Mouse (Mus musculus): ENCODE measurements around the gene Wbp2. TPM values are rescaled to one million over a fixed set of nuclear protein-coding genes. Genes with fewer than 3 reads are reported as not detected.

The Wbp2 gene
- polyA plus RNA-seq, 1 experiment from 2014 or later = 115 TPM

DNA sequence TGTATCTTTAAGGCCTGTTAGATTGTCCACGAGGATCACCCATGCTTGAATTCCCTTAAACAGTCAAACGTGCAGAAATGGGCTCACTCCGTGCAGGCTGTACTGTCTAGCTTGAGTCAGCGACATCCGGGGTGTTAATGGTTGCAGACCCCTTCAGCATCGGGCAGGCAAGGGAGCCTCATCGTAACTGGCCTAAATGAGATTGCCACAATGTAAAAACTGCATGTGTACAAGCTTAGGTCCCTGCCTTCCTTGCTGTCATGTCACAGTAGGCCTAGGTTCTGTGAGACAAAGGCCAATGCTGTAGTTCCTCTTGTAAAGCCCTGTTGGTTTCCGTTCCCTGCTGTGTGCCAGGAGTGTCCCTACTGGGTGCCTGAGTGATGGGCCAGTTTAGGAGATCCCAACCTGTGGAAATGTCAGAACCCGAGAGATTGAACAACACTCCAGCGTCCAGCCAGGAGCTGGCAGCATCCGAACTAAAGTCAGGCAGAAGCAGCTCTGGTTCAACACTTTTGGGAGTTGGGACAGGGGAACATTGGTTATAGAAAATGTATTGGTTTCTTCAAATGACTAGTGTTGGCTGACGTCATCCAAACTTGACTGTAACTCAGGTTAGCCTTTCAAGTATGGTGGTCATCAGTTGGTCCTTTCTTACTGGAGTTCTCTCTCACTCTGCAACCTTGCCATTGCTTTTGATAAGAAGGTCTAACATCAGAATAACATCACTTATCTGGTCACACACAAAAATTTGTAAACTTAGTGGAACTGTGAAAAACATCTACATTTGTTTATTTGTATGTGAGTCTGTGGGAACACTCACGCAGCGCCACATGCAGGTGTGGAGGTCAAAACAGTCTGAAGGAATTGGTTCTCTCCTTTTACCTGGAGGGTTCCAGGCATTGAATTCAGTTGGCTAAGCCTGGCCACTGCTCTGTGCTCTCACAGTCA, 55.6 kb downstream of the Wbp2 start:
- Histone ChIP-seq H3K4me3 (peak overlapping the region; percentile 64), H3K4me1 (peaks cover 30% of the 10 kb centered on the region), H3K4me2 (peak overlapping the region; percentile 88), H3K9me3 (replicated peaks) (no peaks in the 10 kb centered on the region), H3K27ac (peak overlapping the region; percentile 99), H3K36me3 (ENCODE audit: poor library complexity, severe bottlenecking) (peaks cover 5% of the 10 kb centered on the region; the same call in 1 of the 2 replicates), H3K27me3 (peaks cover 3% of the 10 kb centered on the region; the same call in 1 of the 2 replicates), H3K9ac (peak overlapping the region; percentile 81)
- WGBS = 28% methylated on average over 14 of the region's 14 CpGs
- peak; percentile 28 for ATAC-seq

DNA sequence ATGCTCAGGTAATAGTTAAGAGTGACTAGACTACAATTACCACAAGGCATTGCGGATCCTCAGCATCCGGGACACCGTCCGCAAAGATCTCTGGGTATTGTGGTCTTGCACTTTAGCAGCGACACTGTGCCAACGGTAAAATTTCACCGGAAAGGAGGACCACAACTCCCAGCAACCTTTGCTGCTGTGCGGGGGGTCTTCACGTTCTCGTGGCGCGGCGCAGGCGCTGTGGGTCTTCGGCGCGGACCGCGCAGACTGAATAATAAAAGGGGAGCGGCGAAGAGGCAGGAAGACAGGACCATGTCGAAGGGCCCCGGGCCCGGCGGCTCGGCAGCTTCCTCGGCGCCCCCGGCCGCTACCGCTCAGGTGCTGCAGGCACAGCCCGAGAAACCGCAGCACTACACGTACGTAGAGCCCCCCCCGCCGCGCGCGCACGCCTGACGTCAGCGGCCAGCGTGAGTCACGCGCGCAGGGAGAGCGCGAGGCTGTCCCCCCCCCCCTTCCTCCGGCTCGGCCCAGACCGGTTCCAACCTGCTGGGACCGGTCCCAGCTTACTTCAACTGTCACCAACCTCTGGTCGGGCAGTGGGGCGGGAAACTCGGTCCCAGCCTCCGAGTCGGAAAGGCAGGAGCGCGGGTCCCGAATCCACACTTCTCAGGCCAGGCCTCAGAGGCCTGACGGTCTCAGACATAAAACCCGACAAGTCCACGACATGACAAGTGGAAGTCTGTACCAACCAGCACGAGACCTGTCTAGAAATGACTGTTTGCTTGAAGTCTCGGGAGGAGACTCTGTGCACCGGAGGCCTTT, 56.5 kb downstream of the Wbp2 start, which contains the start of gene Unk:
Gene Unk (plus strand): TSS at position 235 of the 810 bp plus-strand sequence.
- under 1% methylated on average over 63 of the region's 67 CpGs for WGBS
- Histone ChIP-seq H3K4me3 (peak within 1 kb of the TSS; percentile 64), H3K27ac (peak within 1 kb of the TSS; percentile 99), H3K4me2 (peak within 1 kb of the TSS; percentile 88), H3K9ac (peak within 1 kb of the TSS; percentile 81), H3K27me3 (peaks cover 3% of the 10 kb centered on the region; the same call in 1 of the 2 replicates), H3K36me3 (ENCODE audit: poor library complexity, severe bottlenecking) (peaks cover 5% of the 10 kb centered on the region; the same call in 1 of the 2 replicates), H3K9me3 (replicated peaks) (no peaks in the 10 kb centered on the region), H3K4me1 (peaks cover 30% of the 10 kb centered on the region)
- ATAC-seq = peak; percentile 95

DNA sequence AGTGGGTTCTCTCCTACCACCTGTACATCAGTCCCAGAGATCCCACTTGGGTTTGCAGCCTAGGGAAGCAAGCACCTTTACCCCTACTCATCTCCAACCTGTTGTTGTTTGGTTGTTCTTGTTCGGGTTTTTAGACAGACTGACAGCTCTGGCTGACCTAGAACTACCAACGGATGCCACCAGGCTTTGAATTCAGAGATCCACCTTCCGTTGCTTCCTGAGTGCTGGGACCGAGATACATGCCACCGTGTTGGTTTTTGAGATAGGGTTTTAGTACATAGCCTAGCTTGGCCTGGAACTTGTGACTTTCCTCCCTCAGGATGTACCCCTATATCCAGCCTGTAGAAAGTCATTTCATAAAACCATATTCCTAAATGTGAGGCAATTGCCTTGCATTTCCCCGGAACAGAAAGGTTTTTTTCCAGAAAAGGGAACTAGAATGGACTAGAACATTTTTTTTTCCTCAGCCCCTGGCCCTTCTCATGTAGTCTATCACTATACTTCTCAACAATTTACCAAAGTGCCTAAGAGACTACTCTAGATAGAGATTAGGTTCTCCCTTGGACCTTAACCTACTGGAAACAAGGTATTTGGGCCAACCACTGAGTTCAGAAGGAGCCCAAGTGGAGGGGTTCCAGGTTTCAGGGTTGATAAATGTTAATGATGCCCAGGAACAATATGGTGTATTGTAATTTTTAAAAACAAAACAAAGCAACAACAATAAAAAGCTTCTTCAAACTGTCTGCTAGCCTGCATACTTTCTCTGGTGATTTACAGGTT, 57.5 kb downstream of the Wbp2 start:
- Histone ChIP-seq H3K36me3 (ENCODE audit: poor library complexity, severe bottlenecking) (no peaks in the 10 kb centered on the region), H3K27me3 (peaks cover 3% of the 10 kb centered on the region; the same call in 1 of the 2 replicates), H3K27ac (no peak overlapping the region; the same call in 1 of the 2 replicates), H3K9me3 (replicated peaks) (no peaks in the 10 kb centered on the region), H3K4me3 (peak overlapping the region; percentile 64), H3K4me2 (peak overlapping the region; percentile 88), H3K9ac (peak overlapping the region; percentile 45; the same call in 1 of the 2 replicates), H3K4me1 (peaks cover 30% of the 10 kb centered on the region)
- no peak for ATAC-seq
- 87% methylated on average over 6 of the region's 6 CpGs for WGBS

Other genes starting within 250 kb of the Wbp2 start
- 0.21 TPM in 1 of 2 replicates, not detected in the other for gene Myo15b, start 228.6 kb downstream of the Wbp2 start, polyA plus RNA-seq (2015; fragmentation: Nextera tagmentation; extraction: Ambion mirVana)
- gene Smim5, start 187.0 kb downstream of the Wbp2 start, polyA plus RNA-seq (2015; fragmentation: Nextera tagmentation; extraction: Ambion mirVana) = 1.4 and 1.5 TPM in 2 replicates
- gene Smim6, start 175.0 kb downstream of the Wbp2 start, polyA plus RNA-seq (2015; fragmentation: Nextera tagmentation; extraction: Ambion mirVana) = 0.80 and 0.86 TPM in 2 replicates
- gene Sap30bp, start 153.7 kb downstream of the Wbp2 start, polyA plus RNA-seq (2015; fragmentation: Nextera tagmentation; extraction: Ambion mirVana) = 56.1 and 62.4 TPM in 2 replicates
- 24.4 and 29.6 TPM in 2 replicates for gene Recql5, start 153.5 kb downstream of the Wbp2 start, polyA plus RNA-seq (2015; fragmentation: Nextera tagmentation; extraction: Ambion mirVana)
- 0.21 and 0.38 TPM in 2 replicates for gene Itgb4, start 112.3 kb downstream of the Wbp2 start, polyA plus RNA-seq (2015; fragmentation: Nextera tagmentation; extraction: Ambion mirVana)
- 74.8 and 86.1 TPM in 2 replicates for gene Galk1, start 74.3 kb downstream of the Wbp2 start, polyA plus RNA-seq (2015; fragmentation: Nextera tagmentation; extraction: Ambion mirVana)
- 2,689 and 2,766 TPM in 2 replicates for gene H3f3b, start 59.0 kb downstream of the Wbp2 start, polyA plus RNA-seq (2015; fragmentation: Nextera tagmentation; extraction: Ambion mirVana)
- 38.0 and 42.3 TPM in 2 replicates for gene Unk, start 56.7 kb downstream of the Wbp2 start, polyA plus RNA-seq (2015; fragmentation: Nextera tagmentation; extraction: Ambion mirVana)
- gene Unc13d, start 9.0 kb downstream of the Wbp2 start, polyA plus RNA-seq (2015; fragmentation: Nextera tagmentation; extraction: Ambion mirVana) = 0.84 and 0.98 TPM in 2 replicates
- 2.7 and 2.8 TPM in 2 replicates for gene Trim47, start 40.2 kb upstream of the Wbp2 start, polyA plus RNA-seq (2015; fragmentation: Nextera tagmentation; extraction: Ambion mirVana)
- 1.2 and 1.6 TPM in 2 replicates for gene Trim65, start 44.1 kb upstream of the Wbp2 start, polyA plus RNA-seq (2015; fragmentation: Nextera tagmentation; extraction: Ambion mirVana)
- gene Mrpl38, start 51.9 kb upstream of the Wbp2 start, polyA plus RNA-seq (2015; fragmentation: Nextera tagmentation; extraction: Ambion mirVana) = 79.8 and 86.1 TPM in 2 replicates
- gene Fbf1, start 81.2 kb upstream of the Wbp2 start, polyA plus RNA-seq (2015; fragmentation: Nextera tagmentation; extraction: Ambion mirVana) = 58.5 and 71.5 TPM in 2 replicates
- 75.3 and 81.6 TPM in 2 replicates for gene Ten1, start 111.9 kb upstream of the Wbp2 start, polyA plus RNA-seq (2015; fragmentation: Nextera tagmentation; extraction: Ambion mirVana)
- gene Acox1, start 112.0 kb upstream of the Wbp2 start, polyA plus RNA-seq (2015; fragmentation: Nextera tagmentation; extraction: Ambion mirVana) = 35.0 and 43.3 TPM in 2 replicates
- gene Evpl, start 151.1 kb upstream of the Wbp2 start, polyA plus RNA-seq (2015; fragmentation: Nextera tagmentation; extraction: Ambion mirVana) = 0.12 and 0.14 TPM in 2 replicates
- 71.8 and 72.1 TPM in 2 replicates for gene Srp68, start 187.2 kb upstream of the Wbp2 start, polyA plus RNA-seq (2015; fragmentation: Nextera tagmentation; extraction: Ambion mirVana)
- gene Galr2, start 193.9 kb upstream of the Wbp2 start, polyA plus RNA-seq (2015; fragmentation: Nextera tagmentation; extraction: Ambion mirVana) = 0.09 and 0.16 TPM in 2 replicates
- 88.9 and 89.2 TPM in 2 replicates for gene Exoc7, start 220.2 kb upstream of the Wbp2 start, polyA plus RNA-seq (2015; fragmentation: Nextera tagmentation; extraction: Ambion mirVana)
- gene Foxj1, start 248.4 kb upstream of the Wbp2 start, polyA plus RNA-seq (2015; fragmentation: Nextera tagmentation; extraction: Ambion mirVana) = 8.1 and 10.6 TPM in 2 replicates